Mouse (Mus musculus) spleen, adult 18-20 months (tissue): ENCODE measurements at regions not wholly inside any gene's neighbourhood (a gene's known extent, or its start where the extent isn't known, plus 50 kb on each side); places are given as distances from the start of the nearest gene placed in this dataset.
A peak's percentile ranks its signal among the peaks of the same experiment; 100 is the strongest.

ENCODE experiments used
- DNase-seq, 2 experiments: peaks; one replicate each; pipeline ENCODE4 v3.0.0; 2022; ENCODE audit warnings: mixed read lengths in 2 of 2

DNA sequence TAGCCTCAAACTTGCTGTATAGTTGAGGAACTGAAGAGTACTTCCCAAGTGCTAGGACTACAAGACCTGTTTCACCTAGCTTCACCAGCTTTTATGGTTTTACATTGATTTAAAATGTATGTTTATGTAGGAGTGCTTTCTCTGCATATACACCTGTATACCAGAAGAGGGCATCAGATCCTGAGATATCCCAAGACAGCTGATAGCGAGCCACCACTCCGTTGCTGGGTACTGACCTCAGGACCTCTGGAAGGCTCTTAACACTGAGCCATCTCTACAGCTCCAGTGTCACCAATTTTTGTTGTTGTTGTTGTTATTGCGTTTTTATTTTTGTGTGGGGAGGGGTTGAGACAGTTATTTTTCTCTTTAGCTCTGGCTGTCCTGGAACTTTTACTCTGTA lies 55.9 kb upstream of the Ddx3x start:
- DNase-seq, result no peak

DNA sequence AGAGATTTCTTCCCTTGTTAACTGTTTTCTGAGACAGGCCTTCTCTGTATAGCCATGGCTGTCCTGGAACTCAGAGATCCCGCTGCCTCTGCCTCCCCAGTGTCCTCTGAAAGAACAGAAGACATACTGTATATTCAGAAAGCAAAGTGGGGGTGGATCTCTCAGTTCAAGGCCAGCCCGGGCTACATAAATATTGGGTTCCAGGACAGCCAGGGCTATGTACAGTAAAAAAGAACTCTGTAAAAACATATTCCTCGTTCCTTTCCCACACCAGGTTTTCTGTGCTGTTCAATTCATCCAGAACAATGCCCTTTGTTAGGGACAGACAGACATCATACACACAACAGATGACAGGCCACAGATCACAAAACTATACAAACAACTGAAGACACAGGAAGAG lies 54.3 kb upstream of the Ddx3x start:
- no peak for DNase-seq

DNA sequence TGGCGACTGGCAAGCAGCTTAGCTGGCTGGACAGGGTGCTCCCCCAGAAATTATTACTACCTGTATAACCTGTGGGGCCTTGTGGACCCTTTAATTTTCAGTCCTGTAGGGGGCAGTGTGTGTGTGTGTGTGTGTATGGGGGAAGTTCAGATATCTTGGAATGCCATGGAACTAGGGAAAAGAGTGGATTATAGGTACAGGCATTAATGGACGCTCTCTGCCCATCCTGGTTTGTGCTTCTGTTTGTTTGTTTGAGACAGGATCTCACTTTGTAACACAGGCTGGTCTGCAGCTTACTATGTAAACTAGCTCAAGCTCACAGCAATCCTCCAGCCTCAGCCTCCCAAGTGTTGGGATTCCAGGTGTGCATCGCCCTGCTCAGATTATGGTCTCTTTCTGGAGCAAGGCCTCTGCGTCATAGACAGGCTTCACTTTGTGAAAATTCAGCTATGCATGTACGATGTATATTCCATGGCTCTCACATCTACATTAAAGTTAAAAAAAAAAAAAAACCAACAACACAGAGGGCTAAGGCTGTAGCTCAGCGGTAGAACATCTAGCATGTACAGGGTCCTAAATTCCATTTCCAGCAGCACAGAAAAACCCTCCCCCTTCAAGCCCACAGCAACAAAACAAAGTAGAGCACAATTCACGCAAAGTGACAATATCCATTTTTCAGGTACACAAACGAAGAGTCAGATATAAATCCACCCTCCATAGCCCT lies 50.7 kb upstream of the Ddx3x start:
- peak in 1 of 2 experiments; percentile 37 for DNase-seq

DNA sequence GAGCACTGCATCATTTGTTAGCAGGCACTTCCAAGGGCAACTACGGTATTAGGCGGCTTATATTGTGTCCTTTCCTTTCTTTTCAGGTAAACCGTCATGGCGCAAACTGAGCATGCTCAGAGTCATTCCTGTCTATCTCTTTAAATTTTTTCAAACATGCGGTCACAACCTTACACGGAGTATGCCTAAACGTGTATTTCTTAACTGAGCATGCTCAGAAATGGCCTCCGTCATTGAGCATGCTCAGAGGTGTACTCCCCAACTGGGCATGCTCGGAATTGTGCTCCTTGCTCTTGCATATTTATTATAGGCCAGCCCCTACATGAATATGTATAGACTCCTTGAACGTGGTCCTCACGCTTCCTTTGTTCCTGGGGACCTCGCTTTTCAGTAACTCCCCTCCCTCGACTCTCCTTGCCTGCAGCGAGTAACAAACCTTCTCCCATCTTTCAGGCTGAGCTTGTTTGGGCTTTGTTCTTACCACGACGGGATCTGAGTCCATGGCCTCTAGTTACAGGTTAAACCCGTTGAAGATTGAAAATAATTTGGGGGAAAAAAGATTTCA lies 50.1 kb upstream of the Ddx3x start:
- peak; percentile 54 to 66 for DNase-seq
